Mouse (Mus musculus): ENCODE data around the gene Grin2b. TPM values are rescaled to one million over a fixed set of nuclear protein-coding genes. Genes with fewer than 3 reads are reported as not detected.
A peak's percentile ranks its signal among the peaks of the same experiment; 100 is the strongest.

Grin2b gene
- polyA plus RNA-seq, 1 experiment = 4.0 TPM

DNA sequence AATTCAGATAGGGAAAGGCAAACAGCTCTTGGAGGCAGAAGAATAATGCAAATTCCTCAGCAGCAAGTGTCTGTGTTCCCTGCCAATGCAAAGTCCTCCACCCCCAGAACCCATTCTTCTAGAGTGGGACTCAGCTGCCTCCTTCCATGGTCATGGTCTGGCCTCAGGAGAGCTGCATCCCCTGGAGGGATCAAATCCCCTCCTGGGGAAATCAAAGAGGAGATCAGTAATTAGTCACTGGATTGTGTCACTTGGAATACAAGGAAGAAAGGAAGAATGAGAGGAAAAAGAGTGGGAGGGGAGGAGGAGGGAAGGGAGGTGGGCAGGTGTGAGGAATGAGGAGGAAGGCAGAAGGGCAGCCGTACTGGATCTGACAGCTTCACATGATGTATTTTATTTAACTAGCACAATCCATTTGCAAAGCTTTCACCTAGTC, 278.5 kb downstream of the Grin2b start:
- Histone ChIP-seq H3K27ac (ENCODE audit: insufficient read depth, low read length) (no peak overlapping the region), H3K4me3 (replicated peaks; ENCODE audit: insufficient read depth, low read depth, low read length) (no peak overlapping the region), H3K27me3 (ENCODE audit: control insufficient read depth, insufficient read depth, low read length) (no peaks in the 10 kb centered on the region), H3K4me1 (ENCODE audit: control insufficient read depth, insufficient read depth, low read length) (no peaks in the 10 kb centered on the region)
- DNase-seq = no peak
- TF ChIP-seq POLR2A (IDR thresholded peaks at IDR 0.05; ENCODE audit: borderline replicate concordance, insufficient read depth, low read length) = no peak
- no peak for TF ChIP-seq CTCF (IDR thresholded peaks at IDR 0.05; ENCODE audit: borderline replicate concordance, insufficient read depth, low read depth, low read length)
- WGBS = 86% methylated on average over 1 of the region's 1 CpGs

DNA sequence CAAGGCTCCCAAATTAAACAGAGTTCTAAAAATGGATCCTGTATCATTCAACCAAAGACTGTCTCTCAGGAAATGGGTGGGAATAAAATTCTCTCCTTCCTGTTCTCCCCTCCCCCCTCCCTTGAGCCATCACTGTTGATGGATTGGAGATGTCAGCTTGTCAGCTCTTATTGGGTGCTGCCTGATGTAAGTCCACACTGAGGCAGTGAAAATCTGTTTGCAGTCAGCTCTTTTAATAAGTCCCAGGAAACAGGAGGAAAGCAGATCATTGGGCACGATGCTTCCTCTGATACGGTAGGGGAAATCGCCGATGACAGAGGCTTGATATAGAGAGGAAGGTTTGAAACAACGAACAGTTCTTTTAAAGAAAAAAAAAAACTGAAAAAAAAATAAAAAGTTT, 290.7 kb downstream of the Grin2b start:
- H3K27ac ChIP-seq (ENCODE audit: insufficient read depth, low read length) = no peak overlapping the region
- no peak overlapping the region for H3K4me3 ChIP-seq (replicated peaks; ENCODE audit: insufficient read depth, low read depth, low read length)
- no peaks in the 10 kb centered on the region for H3K4me1 ChIP-seq (ENCODE audit: control insufficient read depth, insufficient read depth, low read length)
- H3K27me3 ChIP-seq (ENCODE audit: control insufficient read depth, insufficient read depth, low read length) = no peaks in the 10 kb centered on the region
- no peak for DNase-seq
- 76% methylated on average over 5 of the region's 5 CpGs for WGBS
- TF ChIP-seq POLR2A (IDR thresholded peaks at IDR 0.05; ENCODE audit: borderline replicate concordance, insufficient read depth, low read length) (no peak), CTCF (IDR thresholded peaks at IDR 0.05; ENCODE audit: borderline replicate concordance, insufficient read depth, low read depth, low read length) (no peak)

DNA sequence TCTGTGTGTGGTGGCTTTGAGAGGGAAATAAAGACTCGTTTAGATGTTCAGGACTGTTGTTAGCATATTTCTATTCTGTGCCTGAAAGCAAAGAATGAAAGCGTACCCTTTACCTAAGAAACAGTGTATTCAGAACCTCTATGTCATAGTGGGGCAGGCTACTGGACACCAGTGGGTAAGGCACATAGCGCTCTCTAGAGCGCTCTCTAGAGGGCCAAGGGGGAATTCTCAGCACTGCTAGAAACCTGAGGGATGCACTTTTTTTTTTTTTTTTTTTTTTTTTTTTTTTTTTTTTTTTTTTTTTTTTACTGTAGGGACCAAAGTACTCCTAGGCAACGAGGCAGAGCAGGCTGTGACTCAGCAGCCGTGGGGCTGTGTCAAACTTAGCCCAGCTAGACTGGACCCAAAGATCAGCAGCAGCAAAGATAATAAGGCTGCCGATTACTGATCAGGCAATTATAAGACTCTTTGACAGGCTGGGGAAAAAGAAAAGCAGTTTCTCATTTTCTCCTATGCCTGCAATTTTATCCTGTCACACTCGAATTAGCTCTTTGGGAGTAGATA, 297.1 kb downstream of the Grin2b start:
- no peaks in the 10 kb centered on the region for H3K27me3 ChIP-seq (ENCODE audit: control insufficient read depth, insufficient read depth, low read length)
- H3K4me3 ChIP-seq (replicated peaks; ENCODE audit: insufficient read depth, low read depth, low read length) = no peak overlapping the region
- WGBS = 61% methylated on average over 8 of the region's 8 CpGs
- H3K4me1 ChIP-seq (ENCODE audit: control insufficient read depth, insufficient read depth, low read length) = no peaks in the 10 kb centered on the region
- DNase-seq = no peak
- TF ChIP-seq CTCF (IDR thresholded peaks at IDR 0.05; ENCODE audit: borderline replicate concordance, insufficient read depth, low read depth, low read length) (no peak), POLR2A (IDR thresholded peaks at IDR 0.05; ENCODE audit: borderline replicate concordance, insufficient read depth, low read length) (no peak)
- H3K27ac ChIP-seq (ENCODE audit: insufficient read depth, low read length) = no peak overlapping the region

DNA sequence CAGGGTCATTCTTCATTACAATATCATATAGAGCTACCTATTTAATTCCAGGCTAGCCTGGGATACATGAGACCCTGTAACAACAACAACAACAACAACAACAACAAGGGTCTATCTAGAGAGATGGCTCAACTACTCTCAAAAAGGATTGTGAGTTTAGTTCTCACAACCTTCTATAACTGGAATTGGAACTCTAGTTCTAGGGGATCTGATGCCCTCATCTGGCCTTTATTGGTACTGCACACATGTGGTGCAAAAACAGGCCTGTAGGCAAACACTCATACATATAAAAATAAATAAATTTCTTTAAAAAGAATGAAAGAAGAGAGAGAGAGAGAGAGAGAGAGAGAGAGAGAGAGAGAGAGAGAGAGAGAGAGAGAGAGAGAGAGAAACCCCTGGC, 298.7 kb downstream of the Grin2b start:
- no peak for DNase-seq
- TF ChIP-seq POLR2A (IDR thresholded peaks at IDR 0.05; ENCODE audit: borderline replicate concordance, insufficient read depth, low read length) = no peak
- no peak for TF ChIP-seq CTCF (IDR thresholded peaks at IDR 0.05; ENCODE audit: borderline replicate concordance, insufficient read depth, low read depth, low read length)
- Histone ChIP-seq H3K4me1 (ENCODE audit: control insufficient read depth, insufficient read depth, low read length) (no peaks in the 10 kb centered on the region), H3K4me3 (replicated peaks; ENCODE audit: insufficient read depth, low read depth, low read length) (no peak overlapping the region), H3K27ac (ENCODE audit: insufficient read depth, low read length) (no peak overlapping the region), H3K27me3 (ENCODE audit: control insufficient read depth, insufficient read depth, low read length) (no peaks in the 10 kb centered on the region)

DNA sequence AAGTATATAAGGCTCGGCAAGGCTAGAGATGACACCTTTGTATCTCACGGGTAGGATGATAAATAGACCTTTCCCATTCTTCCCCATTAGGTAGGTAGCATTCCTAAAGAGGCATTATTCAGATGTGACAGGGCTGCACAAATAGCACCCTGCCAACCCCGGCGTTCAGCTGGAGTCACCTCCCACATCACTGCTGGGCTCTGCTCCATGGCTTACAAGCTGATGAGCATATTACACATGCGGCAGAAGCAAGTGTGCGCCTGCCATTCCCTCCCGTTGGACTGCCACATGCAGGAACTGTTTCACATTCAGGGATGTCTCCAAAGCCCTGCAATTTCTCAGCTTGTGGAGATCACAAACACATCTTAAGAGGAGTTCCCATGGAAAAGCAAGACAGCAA, 307.5 kb downstream of the Grin2b start:
- H3K4me3 ChIP-seq (replicated peaks; ENCODE audit: insufficient read depth, low read depth, low read length) = no peak overlapping the region
- no peaks in the 10 kb centered on the region for H3K4me1 ChIP-seq (ENCODE audit: control insufficient read depth, insufficient read depth, low read length)
- no peaks in the 10 kb centered on the region for H3K27me3 ChIP-seq (ENCODE audit: control insufficient read depth, insufficient read depth, low read length)
- WGBS = 42% methylated on average over 7 of the region's 7 CpGs
- no peak for DNase-seq
- TF ChIP-seq POLR2A (IDR thresholded peaks at IDR 0.05; ENCODE audit: borderline replicate concordance, insufficient read depth, low read length) (no peak), CTCF (IDR thresholded peaks at IDR 0.05; ENCODE audit: borderline replicate concordance, insufficient read depth, low read depth, low read length) (no peak)
- no peak overlapping the region for H3K27ac ChIP-seq (ENCODE audit: insufficient read depth, low read length)

DNA sequence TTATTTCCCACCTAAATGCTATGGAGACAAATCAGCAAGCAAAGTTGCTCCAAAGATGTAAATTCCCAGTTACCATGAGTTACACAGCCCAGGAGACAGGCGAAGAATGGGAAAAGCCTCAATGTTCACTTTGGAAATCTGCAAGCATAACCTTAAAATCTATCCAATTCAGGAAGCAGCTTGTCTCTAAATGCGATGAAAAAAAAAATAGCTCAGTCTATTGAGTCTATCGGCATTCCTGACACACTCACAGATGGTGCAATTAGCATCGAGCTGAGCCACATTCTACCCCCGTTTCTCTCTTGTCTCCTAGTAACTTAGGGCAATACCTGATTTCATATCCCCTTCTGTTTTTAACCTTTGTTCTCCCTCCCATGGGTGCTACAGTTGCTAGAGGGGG, 309.3 kb downstream of the Grin2b start:
- no peak overlapping the region for H3K4me3 ChIP-seq (replicated peaks; ENCODE audit: insufficient read depth, low read depth, low read length)
- no peaks in the 10 kb centered on the region for H3K4me1 ChIP-seq (ENCODE audit: control insufficient read depth, insufficient read depth, low read length)
- DNase-seq = no peak
- TF ChIP-seq POLR2A (IDR thresholded peaks at IDR 0.05; ENCODE audit: borderline replicate concordance, insufficient read depth, low read length) (no peak), CTCF (IDR thresholded peaks at IDR 0.05; ENCODE audit: borderline replicate concordance, insufficient read depth, low read depth, low read length) (no peak)
- no peak overlapping the region for H3K27ac ChIP-seq (ENCODE audit: insufficient read depth, low read length)
- H3K27me3 ChIP-seq (ENCODE audit: control insufficient read depth, insufficient read depth, low read length) = no peaks in the 10 kb centered on the region
- 53% methylated on average over 5 of the region's 5 CpGs for WGBS

DNA sequence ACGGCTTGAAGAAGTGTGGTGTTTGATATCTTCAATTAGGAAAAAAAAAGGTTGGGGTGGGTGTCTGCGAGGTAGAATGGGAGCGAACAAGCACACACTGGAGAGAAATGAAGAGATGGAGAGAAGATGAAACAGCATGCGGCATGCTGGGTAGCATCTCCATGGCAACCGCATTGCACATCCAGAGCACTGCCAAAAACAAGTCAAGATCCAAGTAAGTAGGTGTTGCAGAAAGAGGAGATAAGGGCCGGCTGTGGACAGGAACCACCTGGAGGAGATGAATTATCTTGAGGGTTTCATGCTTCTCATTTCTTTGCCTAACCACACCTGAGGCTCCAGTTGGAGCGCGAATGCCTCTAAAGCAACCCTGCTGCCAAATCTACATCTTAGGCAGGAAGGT, 313.8 kb downstream of the Grin2b start:
- no peak overlapping the region for H3K27ac ChIP-seq (ENCODE audit: insufficient read depth, low read length)
- no peaks in the 10 kb centered on the region for H3K27me3 ChIP-seq (ENCODE audit: control insufficient read depth, insufficient read depth, low read length)
- peak; percentile 20 to 34 for DNase-seq
- 14% methylated on average over 8 of the region's 8 CpGs for WGBS
- no peak overlapping the region for H3K4me3 ChIP-seq (replicated peaks; ENCODE audit: insufficient read depth, low read depth, low read length)
- no peak for TF ChIP-seq POLR2A (IDR thresholded peaks at IDR 0.05; ENCODE audit: borderline replicate concordance, insufficient read depth, low read length)
- TF ChIP-seq CTCF (IDR thresholded peaks at IDR 0.05; ENCODE audit: borderline replicate concordance, insufficient read depth, low read depth, low read length) = no peak
- H3K4me1 ChIP-seq (ENCODE audit: control insufficient read depth, insufficient read depth, low read length) = no peaks in the 10 kb centered on the region

DNA sequence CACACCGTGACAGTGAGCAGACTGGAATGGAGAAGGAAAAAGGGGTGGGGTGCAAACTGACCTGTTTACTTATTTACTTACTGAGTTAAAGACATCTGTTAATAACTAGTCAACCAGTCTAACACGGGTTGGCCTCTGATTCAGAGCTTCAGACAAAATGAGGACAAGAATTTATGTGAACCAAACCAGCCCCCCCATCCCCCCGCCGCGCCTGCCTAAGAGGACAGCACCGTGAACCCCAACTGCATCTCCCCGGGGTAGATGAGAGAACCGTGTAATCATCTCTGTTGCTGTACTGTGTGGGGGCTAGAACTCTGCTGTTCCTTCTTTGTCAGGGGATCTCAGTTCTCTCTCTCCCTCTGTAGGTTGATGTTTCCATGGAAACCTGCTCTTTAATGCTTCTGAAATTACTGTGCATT, 319.1 kb downstream of the Grin2b start:
- Histone ChIP-seq H3K4me3 (replicated peaks; ENCODE audit: insufficient read depth, low read depth, low read length) (no peak overlapping the region), H3K4me1 (ENCODE audit: control insufficient read depth, insufficient read depth, low read length) (no peaks in the 10 kb centered on the region), H3K27me3 (ENCODE audit: control insufficient read depth, insufficient read depth, low read length) (no peaks in the 10 kb centered on the region), H3K27ac (ENCODE audit: insufficient read depth, low read length) (no peak overlapping the region)
- no peak for DNase-seq
- WGBS = 27% methylated on average over 8 of the region's 8 CpGs
- TF ChIP-seq POLR2A (IDR thresholded peaks at IDR 0.05; ENCODE audit: borderline replicate concordance, insufficient read depth, low read length) = no peak
- TF ChIP-seq CTCF (IDR thresholded peaks at IDR 0.05; ENCODE audit: borderline replicate concordance, insufficient read depth, low read depth, low read length) = no peak

Data from cerebellum, adult 2 months (tissue).